In genomic region chr11:117028861-117029568, GRCm38 (mm10) we compare ENCODE assay signal across 9 mouse cellular contexts.
DNase-seq lines count a peak whose midpoint lies in the region; ATAC-seq and TF ChIP-seq lines count a peak whose summit lies in the region.
"Had no signal": no experiment of that assay in that cellular context is flagged by ENCODE, and none has a peak within 500 bp of the region (broad histone marks: within the 10 kb centered on the region; RNA-seq: fewer than 3 reads in every experiment).

No protein-coding gene starts in this region.

- H3K9ac ChIP-seq in forebrain, postnatal 0 days: 0 out of 2 replicates have a peak overlapping the region, but pooled peaks have one; percentile 11
- H3K9ac ChIP-seq in neural tube, embryonic 15.5 days (replicated peaks): no peak overlapping the region
- H3K9ac ChIP-seq: limb, embryonic 12.5 days had no signal

- intact Hi-C loops in left cerebral cortex, postnatal 4 days (cut with DNase I): no loop called here

- no peak overlapping the region for H3K4me2 ChIP-seq in forebrain, postnatal 0 days (ENCODE audit: low read depth)
- H3K4me2 ChIP-seq in neural tube, embryonic 15.5 days: no peak overlapping the region
- H3K4me2 ChIP-seq: limb, embryonic 12.5 days had no signal

- peak overlapping the region; percentile 63 for H3K27ac ChIP-seq in forebrain, postnatal 0 days (ENCODE audit: low read depth, low read length)
- peak overlapping the region; percentile 49 for H3K27ac ChIP-seq in neural tube, embryonic 15.5 days (replicated peaks)
- H3K27ac ChIP-seq: limb, embryonic 12.5 days had no signal

- peak; percentile 27 to 29 for DNase-seq in cerebellum, postnatal 25 days
- DNase-seq in cerebellum, postnatal 36 days: no peak
- peak; percentile 74 for DNase-seq in forebrain, postnatal 0 days
- peak; percentile 51 for DNase-seq in left cerebral cortex, postnatal 4 days
- no peak for DNase-seq in kidney, adult 9 months
- DNase-seq in adrenal gland, postnatal 36 days: no peak
- no peak for DNase-seq in cerebellum, adult 9-11 months

- no peaks in the 10 kb centered on the region for H3K9me3 ChIP-seq in forebrain, postnatal 0 days (ENCODE audit: low read length)
- no peaks in the 10 kb centered on the region for H3K9me3 ChIP-seq in neural tube, embryonic 15.5 days (replicated peaks)

- 26% methylated on average over 19 of the region's 19 CpGs for WGBS in forebrain, postnatal 0 days
- WGBS in neural tube, embryonic 15.5 days: 29% methylated on average over 19 of the region's 19 CpGs

- H3K4me3 ChIP-seq in forebrain, postnatal 0 days (ENCODE audit: low read depth, low read length): no peak overlapping the region
- H3K4me3 ChIP-seq in neural tube, embryonic 15.5 days (replicated peaks): no peak overlapping the region
- H3K4me3 ChIP-seq: limb, embryonic 12.5 days had no signal

- peak; percentile 28 for TF ChIP-seq CTCF in forebrain, postnatal 0 days (IDR thresholded peaks at IDR 0.05; ENCODE audit: low read depth)

- no peaks in the 10 kb centered on the region for H3K27me3 ChIP-seq in forebrain, postnatal 0 days (ENCODE audit: insufficient read depth, low read length)
- H3K27me3 ChIP-seq in neural tube, embryonic 15.5 days (replicated peaks): no peaks in the 10 kb centered on the region

- peak; percentile 71 for ATAC-seq in forebrain, postnatal 0 days
- peak; percentile 67 for ATAC-seq in neural tube, embryonic 15.5 days (ENCODE audit: low FRiP score)

- H3K36me3 ChIP-seq in forebrain, postnatal 0 days (ENCODE audit: insufficient read depth): no peaks in the 10 kb centered on the region
- H3K36me3 ChIP-seq in neural tube, embryonic 15.5 days: no peaks in the 10 kb centered on the region
- H3K36me3 ChIP-seq: limb, embryonic 12.5 days had no signal

- peaks cover 33% of the 10 kb centered on the region for H3K4me1 ChIP-seq in forebrain, postnatal 0 days (ENCODE audit: insufficient read depth)
- H3K4me1 ChIP-seq in neural tube, embryonic 15.5 days: peaks cover 45% of the 10 kb centered on the region

Comparison
In these comparisons a context has a peak if more than half of its experiments do, and no peak if none do; other contexts are left out.
1. DNase-seq: peak in cerebellum, postnatal 25 days (2 of 2), forebrain, postnatal 0 days (single experiment) and left cerebral cortex, postnatal 4 days (single experiment); none in cerebellum, postnatal 36 days (0 of 2), kidney, adult 9 months (single experiment), adrenal gland, postnatal 36 days (0 of 2) and cerebellum, adult 9-11 months (single experiment).